8 mouse cellular contexts compared by ENCODE assay signal in the genomic region with DNA sequence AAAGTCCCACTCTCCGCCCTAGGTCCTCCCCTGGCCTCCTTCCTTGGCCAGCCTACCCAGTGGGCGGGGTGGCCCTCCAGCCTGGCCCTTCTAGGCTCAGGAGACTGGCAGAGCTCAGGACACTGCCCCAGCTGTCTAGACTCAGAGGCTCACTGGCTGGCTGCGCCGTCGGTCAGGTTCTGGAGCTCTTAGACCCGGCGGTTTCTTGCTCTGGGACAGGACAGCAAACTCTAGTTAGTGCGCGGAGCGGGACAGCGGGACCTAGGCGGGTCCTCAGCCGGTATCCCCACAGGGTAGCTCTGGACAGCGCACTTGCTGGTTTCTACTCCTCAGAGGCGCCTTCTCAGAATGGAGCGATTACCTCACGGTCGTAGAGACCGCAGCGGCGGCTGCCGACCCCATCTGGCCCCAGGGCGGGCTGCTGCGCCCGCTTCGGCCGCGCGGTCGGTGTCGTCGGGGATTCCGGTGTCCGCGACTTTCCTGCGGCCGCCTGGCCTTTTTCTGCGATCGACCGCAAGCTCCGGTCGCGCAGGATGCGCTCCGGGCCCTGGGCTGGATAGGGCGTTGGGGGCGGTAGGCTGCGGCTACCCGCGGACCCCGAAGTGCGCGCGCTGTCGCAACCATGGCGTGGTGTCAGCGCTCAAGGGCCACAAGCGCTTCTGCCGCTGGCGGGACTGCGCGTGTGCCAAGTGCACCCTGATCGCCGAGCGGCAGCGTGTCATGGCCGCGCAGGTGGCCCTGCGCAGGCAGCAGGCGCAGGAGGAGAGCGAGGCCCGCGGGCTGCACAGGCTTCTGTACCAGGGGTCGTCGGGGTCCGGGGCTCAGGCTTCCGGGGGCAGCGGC. TPM values are rescaled to one million over a fixed set of nuclear protein-coding genes. Genes with fewer than 3 reads are reported as not detected.
A peak's percentile ranks its signal among the peaks of the same experiment; 100 is the strongest.
DNase-seq lines count a peak whose midpoint lies in the region; ATAC-seq and TF ChIP-seq lines count a peak whose summit lies in the region.

No protein-coding gene starts in this region.

- H3K4me3 ChIP-seq in E14TG2a.4 (replicated peaks; ENCODE audit: low read length), result peak overlapping the region; percentile 84
- H3K4me3 ChIP-seq in embryonic facial prominence, embryonic 13.5 days, result peak overlapping the region; percentile 55
- peak overlapping the region; percentile 52 for H3K4me3 ChIP-seq in hindbrain, embryonic 11.5 days (ENCODE audit: low read depth, low read length)
- peak overlapping the region; percentile 57 for H3K4me3 ChIP-seq in limb, embryonic 12.5 days (replicated peaks)
- peak overlapping the region; percentile 51 for H3K4me3 ChIP-seq in neural tube, embryonic 11.5 days (ENCODE audit: low read depth, low read length)

- H3K27ac ChIP-seq in embryonic facial prominence, embryonic 13.5 days, result no peak overlapping the region; the same call in 1 of the 2 replicates
- H3K27ac ChIP-seq in hindbrain, embryonic 11.5 days (ENCODE audit: low read depth, low read length), result no peak overlapping the region
- H3K27ac ChIP-seq in limb, embryonic 12.5 days, result no peak overlapping the region
- H3K27ac ChIP-seq in neural tube, embryonic 11.5 days (ENCODE audit: low read depth, low read length), result no peak overlapping the region

- peaks cover 45% of the 10 kb centered on the region for H3K27me3 ChIP-seq in E14TG2a.4 (ENCODE audit: insufficient read depth, low read length)
- peaks cover 57% of the 10 kb centered on the region for H3K27me3 ChIP-seq in embryonic facial prominence, embryonic 13.5 days
- peaks cover 27% of the 10 kb centered on the region for H3K27me3 ChIP-seq in hindbrain, embryonic 11.5 days (ENCODE audit: control insufficient read depth, insufficient read depth, low read length)
- peaks cover 51% of the 10 kb centered on the region for H3K27me3 ChIP-seq in limb, embryonic 12.5 days
- H3K27me3 ChIP-seq in neural tube, embryonic 11.5 days (ENCODE audit: control insufficient read depth, insufficient read depth, low read length), result peaks cover 36% of the 10 kb centered on the region

- peak overlapping the region; percentile 69 for H3K9ac ChIP-seq in embryonic facial prominence, embryonic 13.5 days
- H3K9ac ChIP-seq in hindbrain, embryonic 11.5 days (ENCODE audit: low read depth, low read length), result peak overlapping the region; percentile 47; the same call in 1 of the 2 replicates
- peak overlapping the region; percentile 59 for H3K9ac ChIP-seq in limb, embryonic 12.5 days (replicated peaks)
- peak overlapping the region; percentile 52 for H3K9ac ChIP-seq in neural tube, embryonic 11.5 days (ENCODE audit: low read length)

- WGBS in embryonic facial prominence, embryonic 13.5 days, result under 1% methylated on average over 78 of the region's 78 CpGs
- WGBS in hindbrain, embryonic 11.5 days, result 1% methylated on average over 78 of the region's 78 CpGs
- WGBS in limb, embryonic 12.5 days, result 1% methylated on average over 78 of the region's 78 CpGs
- under 1% methylated on average over 78 of the region's 78 CpGs for WGBS in neural tube, embryonic 11.5 days

- H3K36me3 ChIP-seq in E14TG2a.4 (ENCODE audit: insufficient read depth, low read length), result no peaks in the 10 kb centered on the region
- no peaks in the 10 kb centered on the region for H3K36me3 ChIP-seq in embryonic facial prominence, embryonic 13.5 days
- H3K36me3 ChIP-seq in hindbrain, embryonic 11.5 days (ENCODE audit: control insufficient read depth, insufficient read depth, low read length), result no peaks in the 10 kb centered on the region
- H3K36me3 ChIP-seq in limb, embryonic 12.5 days, result no peaks in the 10 kb centered on the region
- no peaks in the 10 kb centered on the region for H3K36me3 ChIP-seq in neural tube, embryonic 11.5 days (ENCODE audit: control insufficient read depth, insufficient read depth, low read length)

- H3K4me2 ChIP-seq in embryonic facial prominence, embryonic 13.5 days, result peak overlapping the region; percentile 93
- peak overlapping the region; percentile 86 for H3K4me2 ChIP-seq in hindbrain, embryonic 11.5 days (replicated peaks; ENCODE audit: low read depth, low read length)
- peak overlapping the region; percentile 84 for H3K4me2 ChIP-seq in limb, embryonic 12.5 days
- peak overlapping the region; percentile 62 for H3K4me2 ChIP-seq in neural tube, embryonic 11.5 days (ENCODE audit: low read depth)

- ATAC-seq in embryonic facial prominence, embryonic 13.5 days (ENCODE audit: insufficient number of reproducible peaks, insufficient read depth, low FRiP score, low TSS enrichment, low read depth), result peak; percentile 79
- ATAC-seq in hindbrain, embryonic 11.5 days (ENCODE audit: low FRiP score), result peak; percentile 83
- peak; percentile 87; the same call in 1 of the 2 replicates for ATAC-seq in limb, embryonic 12.5 days (ENCODE audit: insufficient number of reproducible peaks, insufficient read depth, low FRiP score, low TSS enrichment, low read depth)
- peak; percentile 70 for ATAC-seq in neural tube, embryonic 11.5 days (ENCODE audit: insufficient read depth, low FRiP score, low TSS enrichment)

- DNase-seq in cerebellum, postnatal 25 days, result peak; percentile 15 to 19
- no peak for DNase-seq in cerebellum, adult 18-20 months
- DNase-seq in hindbrain, embryonic 11.5 days (ENCODE audit: low spot score), result peak; percentile 65
- DNase-seq in neural tube, embryonic 11.5 days (ENCODE audit: low spot score), result peak; percentile 63
- no peak for DNase-seq in spleen, postnatal 14 days (ENCODE audit: low spot score in 2 of 2)

- H3K4me1 ChIP-seq in E14TG2a.4 (replicated peaks; ENCODE audit: low read depth, low read length), result peaks cover 8% of the 10 kb centered on the region; the same call in 1 of the 2 replicates
- H3K4me1 ChIP-seq in embryonic facial prominence, embryonic 13.5 days, result peaks cover 14% of the 10 kb centered on the region
- H3K4me1 ChIP-seq in hindbrain, embryonic 11.5 days (replicated peaks; ENCODE audit: control insufficient read depth, insufficient read depth, low read length), result no peaks in the 10 kb centered on the region
- H3K4me1 ChIP-seq in limb, embryonic 12.5 days (replicated peaks), result peaks cover 10% of the 10 kb centered on the region; the same call in 1 of the 2 replicates
- H3K4me1 ChIP-seq in neural tube, embryonic 11.5 days (ENCODE audit: control insufficient read depth, insufficient read depth, low read length), result no peaks in the 10 kb centered on the region

- H3K9me3 ChIP-seq in E14TG2a.4 (ENCODE audit: low read length), result peaks cover 8% of the 10 kb centered on the region; the same call in 1 of the 2 replicates
- no peaks in the 10 kb centered on the region for H3K9me3 ChIP-seq in embryonic facial prominence, embryonic 13.5 days
- no peaks in the 10 kb centered on the region for H3K9me3 ChIP-seq in hindbrain, embryonic 11.5 days (ENCODE audit: control insufficient read depth, low read length)
- H3K9me3 ChIP-seq in limb, embryonic 12.5 days, result no peaks in the 10 kb centered on the region
- H3K9me3 ChIP-seq in neural tube, embryonic 11.5 days (ENCODE audit: control insufficient read depth, low read length), result no peaks in the 10 kb centered on the region

- TF ChIP-seq CTCF in E14TG2a.4 (conservative IDR thresholded peaks at IDR 0.05; ENCODE audit: low read length), result no peak

RNA-seq across cellular contexts. Expression of a gene that starts 8.9 kb away (rescaled TPM):
- polyA plus RNA-seq in embryonic facial prominence, embryonic 13.5 days (2015; fragmentation: Nextera tagmentation; extraction: Ambion mirVana), result 0.53 and 0.98 TPM in 2 replicates
- polyA plus RNA-seq in hindbrain, embryonic 11.5 days (2014; fragmentation: Nextera tagmentation; extraction: Ambion mirVana), result 0.22 and 0.49 TPM in 2 replicates
- 0.59 and 1.4 TPM in 2 replicates for polyA plus RNA-seq in limb, embryonic 12.5 days (2016; fragmentation: Nextera tagmentation; extraction: Ambion mirVana)
- 0.34 and 0.37 TPM in 2 replicates for polyA plus RNA-seq in neural tube, embryonic 11.5 days (2014; fragmentation: Nextera tagmentation; extraction: Ambion mirVana)

Comparison
In these comparisons a context has a peak if more than half of its experiments do, and no peak if none do; other contexts are left out.
1. DNase-seq: peak in cerebellum, postnatal 25 days (2 of 2), hindbrain, embryonic 11.5 days (single experiment) and neural tube, embryonic 11.5 days (single experiment); none in cerebellum, adult 18-20 months (0 of 2) and spleen, postnatal 14 days (0 of 2).
2. Peak in every context shown above with its lines, with median percentiles within 50 percentile points of each other: H3K4me3 ChIP-seq, ATAC-seq, H3K4me2 ChIP-seq and H3K9ac ChIP-seq.